Mouse (Mus musculus): Measurements from ENCODE around the gene Ms4a6c. TPM values are rescaled to one million over a fixed set of nuclear protein-coding genes. Genes with fewer than 3 reads are reported as not detected.
"Not testable (repeated sequence)": the region's sequence is repeated elsewhere in the genome, so short reads cannot be mapped to it uniquely, and the experiment has no call there.

Gene Ms4a6c
- 2.9 and 3.3 TPM in 2 replicates for polyA plus RNA-seq (2015; fragmentation: Nextera tagmentation; extraction: Ambion mirVana)

DNA sequence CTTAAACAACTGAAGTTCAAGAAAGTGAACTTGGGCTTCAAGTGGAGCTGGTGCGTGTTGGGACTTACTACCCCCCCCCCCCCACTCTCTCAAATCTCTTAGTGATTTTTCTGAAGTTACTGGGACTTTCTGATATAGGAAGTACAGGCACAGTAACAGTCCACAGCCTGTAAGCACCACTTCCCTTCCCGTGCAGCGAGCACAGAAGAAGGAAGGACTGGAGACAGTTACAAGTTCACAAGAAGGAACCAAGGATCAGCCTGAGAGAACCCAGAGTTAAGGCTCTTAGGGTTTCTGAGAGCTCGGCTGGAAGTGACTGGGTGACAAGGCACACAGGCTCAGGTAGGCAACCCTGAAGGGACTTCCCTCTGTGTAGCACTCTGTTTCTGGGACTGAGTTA lies at the start of gene Ms4a6c:
Ms4a6c (plus strand) TSS at position 152 of the 400 bp plus-strand sequence.
- not testable (repeated sequence) for H3K27me3 ChIP-seq; H3K9me3 ChIP-seq; H3K27ac ChIP-seq (replicated peaks); H3K36me3 ChIP-seq; H3K4me3 ChIP-seq; H3K4me2 ChIP-seq; H3K9ac ChIP-seq; H3K4me1 ChIP-seq (replicated peaks); ATAC-seq (ENCODE audit: low read depth)
- 97% methylated on average over 4 of the region's 4 CpGs for WGBS

DNA sequence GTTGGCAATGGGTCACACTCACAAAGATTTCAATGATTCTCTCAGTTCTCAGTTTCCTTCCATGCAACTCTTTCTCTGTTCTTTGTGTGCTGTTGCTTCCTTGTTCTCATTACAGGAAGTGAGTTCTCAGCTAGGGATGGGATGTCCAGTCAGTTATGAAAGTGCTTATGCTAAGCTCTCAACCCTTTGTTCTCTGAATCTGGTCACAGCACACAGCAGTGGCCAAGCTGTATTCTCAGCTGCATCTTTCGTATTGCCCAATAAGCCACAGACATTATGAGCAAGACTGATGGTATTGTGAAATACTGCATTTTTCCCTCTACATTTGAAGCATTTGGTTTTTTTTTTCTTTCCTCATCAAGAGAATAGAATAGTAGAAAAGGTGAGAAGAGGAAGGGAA lies 38.0 kb upstream of the Ms4a6c start:
- not testable (repeated sequence) for H3K36me3 ChIP-seq; H3K4me3 ChIP-seq; H3K27ac ChIP-seq (replicated peaks); H3K4me1 ChIP-seq (replicated peaks); H3K27me3 ChIP-seq; H3K9me3 ChIP-seq; ATAC-seq (ENCODE audit: low read depth); H3K9ac ChIP-seq; H3K4me2 ChIP-seq
- WGBS: 89% methylated on average over 1 of the region's 1 CpGs

DNA sequence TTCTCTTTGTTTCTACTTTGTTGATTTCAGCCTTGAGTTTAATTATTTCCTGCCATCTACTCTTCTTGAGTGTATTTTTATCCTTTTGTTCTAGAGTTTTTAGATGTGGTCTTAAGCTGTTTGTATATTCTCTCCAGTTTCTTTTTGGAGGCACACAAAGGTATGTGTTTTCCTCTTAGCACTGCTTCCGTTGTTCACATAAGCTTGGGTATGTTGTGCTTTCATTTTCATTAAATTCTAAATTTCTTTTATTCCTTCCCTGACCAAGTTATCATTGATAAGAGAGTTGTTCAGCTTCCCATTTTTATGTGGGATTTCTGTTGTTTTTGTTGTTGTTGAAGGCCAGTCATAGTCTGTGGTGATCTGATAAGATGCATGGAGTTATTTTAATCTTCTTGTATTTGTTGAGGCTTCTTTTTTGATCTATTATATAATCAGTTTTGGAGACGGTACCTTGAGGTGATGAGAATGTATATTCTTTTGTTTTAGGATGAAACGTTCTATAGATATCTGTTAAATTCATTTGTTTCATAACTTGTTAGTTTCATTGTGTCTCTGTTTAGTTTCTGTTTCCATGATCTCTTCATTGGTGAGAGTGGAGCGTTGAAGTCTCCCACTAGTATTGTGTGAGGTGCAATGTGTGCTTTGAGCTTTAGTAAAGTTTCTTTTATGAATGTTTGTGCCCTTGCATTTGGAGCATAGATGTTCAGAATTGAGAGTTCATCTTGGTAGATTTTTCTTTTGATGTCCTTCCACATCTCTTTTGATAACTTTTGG lies 33.9 kb upstream of the Ms4a6c start:
- H3K4me2 ChIP-seq: no peak overlapping the region
- no peaks in the 10 kb centered on the region for H3K9me3 ChIP-seq
- WGBS: 92% methylated on average over 4 of the region's 4 CpGs
- ATAC-seq (ENCODE audit: low read depth): no peak
- no peaks in the 10 kb centered on the region for H3K36me3 ChIP-seq
- H3K27me3 ChIP-seq: no peaks in the 10 kb centered on the region
- no peak overlapping the region for H3K9ac ChIP-seq
- no peak overlapping the region for H3K4me3 ChIP-seq
- H3K4me1 ChIP-seq (replicated peaks): no peaks in the 10 kb centered on the region
- no peak overlapping the region for H3K27ac ChIP-seq (replicated peaks)

DNA sequence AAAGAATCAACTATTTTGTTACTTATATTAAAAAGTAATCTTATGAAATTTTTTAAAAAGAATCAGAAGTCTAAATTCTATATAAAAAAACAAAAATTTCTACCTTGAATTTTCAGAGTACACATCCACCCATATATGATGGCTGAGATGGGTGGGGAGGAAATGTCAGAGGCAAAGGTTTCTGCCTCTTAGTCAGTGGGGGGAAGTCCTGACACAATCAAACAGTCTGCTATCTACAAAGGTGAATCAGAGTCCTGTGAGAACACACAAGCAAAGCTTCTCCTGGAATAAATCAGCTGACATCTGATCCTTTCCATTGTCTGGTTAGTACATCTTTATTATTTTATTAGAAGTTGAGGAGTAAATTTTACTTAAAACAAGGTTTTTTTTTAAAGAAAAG lies 25.8 kb upstream of the Ms4a6c start, which contains the start of gene Ms4a4b:
Ms4a4b (plus strand) TSS at position 216 of the 400 bp plus-strand sequence.
- Histone ChIP-seq H3K36me3 (no peaks in the 10 kb centered on the region), H3K27ac (replicated peaks) (no peak within 1 kb of the TSS), H3K9me3 (no peaks in the 10 kb centered on the region), H3K4me3 (no peak within 1 kb of the TSS), H3K27me3 (no peaks in the 10 kb centered on the region), H3K4me1 (replicated peaks) (no peaks in the 10 kb centered on the region), H3K9ac (no peak within 1 kb of the TSS), H3K4me2 (no peak within 1 kb of the TSS)
- no peak for ATAC-seq (ENCODE audit: low read depth)

DNA sequence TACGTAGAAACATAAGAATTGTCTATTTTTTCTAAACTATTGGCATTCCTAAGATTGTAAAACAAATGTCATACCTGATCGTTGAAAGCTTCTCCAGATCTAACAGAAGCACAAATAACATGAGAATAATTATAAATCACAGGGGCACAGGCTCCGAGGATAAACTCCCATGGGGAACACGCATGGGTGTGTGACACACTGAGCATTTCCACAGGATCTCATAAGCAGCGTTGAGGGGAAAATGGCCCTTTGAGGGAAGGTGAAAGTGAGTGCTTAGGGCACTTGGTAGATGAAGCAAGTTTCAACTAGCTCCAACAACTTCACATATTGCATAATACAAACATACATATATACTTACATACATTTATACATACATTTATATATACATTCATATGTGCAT lies 25.2 kb upstream of the Ms4a6c start:
- no peaks in the 10 kb centered on the region for H3K27me3 ChIP-seq
- no peak overlapping the region for H3K9ac ChIP-seq
- H3K9me3 ChIP-seq: no peaks in the 10 kb centered on the region
- H3K27ac ChIP-seq (replicated peaks): no peak overlapping the region
- H3K4me1 ChIP-seq (replicated peaks): no peaks in the 10 kb centered on the region
- no peak overlapping the region for H3K4me2 ChIP-seq
- no peak overlapping the region for H3K4me3 ChIP-seq
- 88% methylated on average over 5 of the region's 5 CpGs for WGBS
- H3K36me3 ChIP-seq: no peaks in the 10 kb centered on the region
- no peak for ATAC-seq (ENCODE audit: low read depth)

DNA sequence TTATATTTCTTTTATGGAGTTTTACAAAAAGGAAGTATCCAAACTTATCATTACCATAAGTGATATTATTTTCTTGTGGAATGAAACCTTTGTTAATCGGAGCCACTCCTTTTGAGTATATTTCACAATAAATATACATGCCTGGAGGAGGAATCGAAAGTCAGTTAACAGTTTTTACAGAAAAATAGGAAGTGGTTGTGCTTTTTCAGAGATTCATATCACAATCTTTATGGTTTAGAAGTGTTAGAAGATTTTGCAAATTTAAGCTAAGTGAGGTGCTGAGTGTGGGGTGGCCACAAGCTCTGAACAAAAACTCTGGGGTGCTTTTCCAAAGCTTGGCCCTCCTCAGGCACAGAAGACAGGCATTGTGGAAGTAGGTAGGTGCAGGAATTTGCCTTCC lies 21.9 kb upstream of the Ms4a6c start:
- Histone ChIP-seq H3K4me2 (no peak overlapping the region), H3K4me1 (replicated peaks) (no peaks in the 10 kb centered on the region), H3K4me3 (no peak overlapping the region), H3K9me3 (no peaks in the 10 kb centered on the region), H3K36me3 (no peaks in the 10 kb centered on the region), H3K27me3 (no peaks in the 10 kb centered on the region), H3K27ac (replicated peaks) (no peak overlapping the region), H3K9ac (no peak overlapping the region)
- no peak for ATAC-seq (ENCODE audit: low read depth)
- WGBS: 88% methylated on average over 2 of the region's 2 CpGs

DNA sequence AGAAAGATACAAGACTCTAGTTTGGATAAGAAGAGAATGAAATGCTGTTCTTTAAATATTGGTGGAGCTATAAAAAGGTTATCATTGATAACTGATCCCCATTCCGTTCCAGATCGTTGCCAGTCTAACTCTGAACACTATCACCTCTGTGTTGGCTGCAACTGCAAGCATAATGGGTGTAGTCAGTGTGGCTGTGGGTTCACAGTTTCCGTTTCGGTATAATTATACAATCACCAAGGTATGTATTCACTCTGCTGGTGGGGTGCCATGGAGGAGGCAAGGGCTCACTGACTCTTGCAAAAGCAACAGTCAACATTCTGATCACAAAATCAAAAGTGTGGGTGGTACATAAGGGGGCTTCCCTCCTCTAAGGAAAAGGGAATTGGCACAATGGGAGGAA lies 10.1 kb upstream of the Ms4a6c start:
- 85% methylated on average over 4 of the region's 4 CpGs for WGBS
- H3K27me3 ChIP-seq; H3K4me1 ChIP-seq (replicated peaks); H3K4me2 ChIP-seq; H3K9ac ChIP-seq; H3K36me3 ChIP-seq; H3K27ac ChIP-seq (replicated peaks); H3K9me3 ChIP-seq; H3K4me3 ChIP-seq; ATAC-seq (ENCODE audit: low read depth): not testable (repeated sequence)

DNA sequence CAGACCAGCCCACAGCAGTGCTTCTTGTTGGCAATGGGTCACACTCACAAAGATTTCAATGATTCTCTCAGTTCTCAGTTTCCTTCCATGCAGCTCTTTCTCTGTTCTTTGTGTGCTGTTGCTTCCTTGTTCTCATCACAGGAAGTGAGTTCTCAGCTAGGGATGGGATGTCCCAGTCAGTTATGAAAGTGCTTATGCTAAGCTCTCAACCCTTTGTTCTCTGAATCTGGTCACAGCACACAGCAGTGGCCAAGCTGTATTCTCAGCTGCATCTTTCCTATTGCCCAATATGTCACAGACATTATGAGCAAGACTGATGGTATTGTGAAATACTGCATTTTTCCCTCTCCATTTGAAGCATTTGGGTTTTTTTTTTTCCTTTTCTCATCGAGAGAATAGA lies 4.4 kb upstream of the Ms4a6c start:
- not testable (repeated sequence) for H3K4me2 ChIP-seq; H3K4me3 ChIP-seq; H3K27me3 ChIP-seq; H3K9ac ChIP-seq; H3K27ac ChIP-seq (replicated peaks); H3K36me3 ChIP-seq; ATAC-seq (ENCODE audit: low read depth); H3K9me3 ChIP-seq; H3K4me1 ChIP-seq (replicated peaks)
- 79% methylated on average over 1 of the region's 1 CpGs for WGBS

DNA sequence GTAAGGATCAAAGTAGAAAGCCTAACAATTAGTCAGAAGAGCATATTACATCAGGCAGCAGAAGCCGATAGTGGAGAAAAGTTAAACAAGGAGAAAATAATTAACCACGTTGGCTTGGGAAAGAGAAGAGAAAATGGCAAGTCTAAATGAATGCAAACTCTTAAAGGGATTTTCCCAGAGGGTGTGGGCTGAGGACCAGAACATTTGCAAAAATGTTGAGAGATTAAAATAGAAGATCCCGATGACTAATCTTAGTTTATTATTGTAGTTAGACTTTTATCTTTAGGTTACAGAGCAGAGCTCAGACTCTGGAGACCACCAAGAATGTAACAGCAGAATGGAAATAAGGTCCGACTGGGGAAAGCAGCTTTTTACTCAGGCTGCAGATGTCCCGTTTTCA lies 2.7 kb upstream of the Ms4a6c start:
- Histone ChIP-seq H3K9ac (no peak overlapping the region), H3K4me2 (no peak overlapping the region), H3K27ac (replicated peaks) (no peak overlapping the region), H3K4me1 (replicated peaks) (no peaks in the 10 kb centered on the region), H3K27me3 (no peaks in the 10 kb centered on the region), H3K4me3 (no peak overlapping the region), H3K36me3 (no peaks in the 10 kb centered on the region), H3K9me3 (no peaks in the 10 kb centered on the region)
- 77% methylated on average over 5 of the region's 5 CpGs for WGBS
- no peak for ATAC-seq (ENCODE audit: low read depth)

DNA sequence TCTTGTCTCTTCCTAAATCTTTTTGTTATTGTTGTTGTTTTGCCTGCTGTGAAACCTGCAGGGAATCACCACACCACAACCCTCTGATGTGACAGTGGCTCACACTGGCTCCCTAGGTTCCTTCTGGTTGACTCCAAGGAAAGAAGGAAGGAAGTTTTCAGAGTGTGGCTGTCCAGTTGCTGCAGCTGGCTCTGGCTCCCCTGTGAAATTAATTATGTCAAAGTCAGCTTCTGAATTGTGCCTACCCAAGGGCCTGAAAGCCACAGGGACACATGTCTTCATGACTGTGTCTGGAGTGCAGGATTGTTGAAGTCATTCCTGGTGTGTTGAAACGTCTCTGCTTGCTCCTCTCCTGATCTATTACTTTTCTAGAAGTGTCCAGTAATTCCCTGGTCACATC lies 805 bp upstream of the Ms4a6c start:
- not testable (repeated sequence) for ATAC-seq (ENCODE audit: low read depth); H3K9me3 ChIP-seq; H3K4me2 ChIP-seq; H3K9ac ChIP-seq; H3K27ac ChIP-seq (replicated peaks); H3K36me3 ChIP-seq; H3K27me3 ChIP-seq; H3K4me1 ChIP-seq (replicated peaks); H3K4me3 ChIP-seq
- WGBS: 65% methylated on average over 1 of the region's 1 CpGs

DNA sequence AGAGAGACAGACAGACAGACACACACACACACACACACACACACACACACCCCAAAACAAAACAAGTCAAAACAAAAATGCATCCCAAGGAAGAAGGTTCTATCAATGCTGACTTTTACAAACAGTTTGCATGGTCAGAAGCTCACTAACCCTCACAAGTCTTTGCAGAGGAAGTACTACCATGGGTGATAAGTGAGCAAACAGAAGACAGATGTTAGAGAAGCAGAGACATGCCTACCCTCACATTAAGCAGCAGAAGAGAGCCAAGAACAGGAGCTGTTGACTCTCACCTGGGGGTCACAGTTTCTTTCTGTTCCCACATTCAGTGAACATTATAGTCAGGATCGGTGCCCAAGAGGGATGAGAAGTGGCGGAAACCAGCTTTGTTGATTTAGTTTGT lies 10.5 kb downstream of the Ms4a6c start:
- Histone ChIP-seq H3K9ac (no peak overlapping the region), H3K27ac (replicated peaks) (no peak overlapping the region), H3K4me1 (replicated peaks) (no peaks in the 10 kb centered on the region), H3K27me3 (no peaks in the 10 kb centered on the region), H3K9me3 (no peaks in the 10 kb centered on the region), H3K4me2 (no peak overlapping the region), H3K36me3 (no peaks in the 10 kb centered on the region), H3K4me3 (no peak overlapping the region)
- ATAC-seq (ENCODE audit: low read depth): no peak
- WGBS: 96% methylated on average over 2 of the region's 2 CpGs

DNA sequence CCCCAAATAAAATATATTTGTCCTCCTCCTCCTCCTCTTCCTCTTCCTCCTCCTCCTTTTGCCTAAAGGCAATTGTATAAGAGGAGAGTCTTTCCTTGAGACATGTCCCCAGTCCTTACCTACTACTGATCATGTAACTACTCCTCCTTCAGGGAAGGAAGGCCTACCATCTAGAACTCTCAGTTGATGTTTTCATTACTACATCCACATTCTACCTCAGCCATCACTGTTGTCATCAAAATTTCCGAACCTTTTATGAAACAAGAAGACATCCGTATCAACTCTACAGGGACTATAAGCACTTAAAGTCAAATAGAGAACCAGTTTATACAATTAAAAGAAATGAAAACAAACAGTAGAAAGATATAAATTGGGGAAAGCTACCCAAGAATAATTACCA lies 13.5 kb downstream of the Ms4a6c start:
- no peak for ATAC-seq (ENCODE audit: low read depth)

DNA sequence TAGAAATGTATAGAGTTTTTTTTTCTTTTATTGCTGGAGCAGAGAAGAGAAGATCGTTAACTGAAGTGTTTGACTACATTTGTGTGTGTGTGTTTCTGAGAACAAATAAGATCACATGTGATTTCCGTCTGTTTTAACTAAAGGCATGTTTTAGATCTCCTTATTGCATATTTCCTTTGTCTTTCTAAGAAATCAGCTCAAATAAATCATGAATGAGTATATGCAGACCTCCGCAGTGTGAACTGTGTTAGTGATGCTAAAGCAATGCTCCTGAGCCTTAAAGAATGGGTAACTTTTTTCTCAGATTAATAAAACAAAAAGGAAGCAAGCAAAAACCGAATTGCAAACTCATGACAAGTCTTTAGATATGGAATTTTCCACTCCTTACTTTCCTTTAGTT lies 14.8 kb downstream of the Ms4a6c start:
- Histone ChIP-seq H3K9me3 (no peaks in the 10 kb centered on the region), H3K27me3 (no peaks in the 10 kb centered on the region), H3K36me3 (no peaks in the 10 kb centered on the region), H3K27ac (replicated peaks) (no peak overlapping the region), H3K9ac (no peak overlapping the region), H3K4me3 (no peak overlapping the region), H3K4me2 (no peak overlapping the region), H3K4me1 (replicated peaks) (no peaks in the 10 kb centered on the region)
- no peak for ATAC-seq (ENCODE audit: low read depth)
- WGBS: 78% methylated on average over 4 of the region's 4 CpGs

More for the DNA sequence above, 13.5 kb downstream of the Ms4a6c start:
- H3K36me3 ChIP-seq: no peaks in the 10 kb centered on the region
- no peak overlapping the region for H3K27ac ChIP-seq (replicated peaks)
- no peaks in the 10 kb centered on the region for H3K9me3 ChIP-seq
- no peak overlapping the region for H3K4me3 ChIP-seq
- H3K27me3 ChIP-seq: no peaks in the 10 kb centered on the region
- no peak overlapping the region for H3K4me2 ChIP-seq
- no peak overlapping the region for H3K9ac ChIP-seq
- 91% methylated on average over 2 of the region's 2 CpGs for WGBS
- H3K4me1 ChIP-seq (replicated peaks): no peaks in the 10 kb centered on the region
